Mouse (Mus musculus): ENCODE measurements around the gene A530016L24Rik.
A peak's percentile ranks its signal among the peaks of the same experiment; 100 is the strongest.

A530016L24Rik gene

DNA sequence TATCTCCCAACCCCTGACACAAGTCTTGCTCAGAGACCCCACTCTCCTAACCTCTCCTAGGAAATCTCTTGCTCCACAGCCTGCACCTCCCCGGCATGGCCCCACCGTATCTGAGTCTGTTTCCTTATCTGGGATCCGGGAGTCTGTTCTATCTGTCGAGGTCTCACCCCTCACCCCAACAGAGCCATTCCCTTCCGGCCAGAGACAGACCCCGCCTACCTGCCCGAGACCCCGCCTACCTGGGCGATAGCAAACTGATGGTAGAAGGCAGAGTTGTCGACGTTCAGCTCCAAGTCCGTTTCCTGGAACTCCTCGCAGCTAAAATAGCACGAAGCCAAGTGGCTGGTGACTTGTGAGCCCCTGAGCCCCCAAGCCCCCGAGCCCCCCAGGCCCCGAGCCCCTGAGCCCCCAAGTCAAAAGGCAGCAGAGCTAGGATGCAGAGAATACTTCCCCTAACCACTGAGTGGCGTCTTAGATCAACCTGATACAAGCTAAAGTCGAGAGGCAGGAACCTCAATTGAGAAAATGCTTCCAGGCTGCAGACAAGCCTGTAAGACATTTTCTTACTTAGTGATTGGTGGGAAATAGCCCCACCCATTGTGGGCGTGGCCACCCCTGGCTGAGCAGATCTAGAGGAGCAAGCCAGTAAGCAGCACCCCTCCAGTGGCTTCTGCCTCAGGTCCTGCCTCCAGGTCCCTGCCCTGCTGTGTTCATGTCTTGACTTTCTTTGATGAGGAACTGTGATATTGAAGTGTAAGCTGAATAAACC, 13.9 kb downstream of the A530016L24Rik start:
- peak; percentile 52 for DNase-seq

GRCm38 (mm10) chr12:112506267-112506666, 17.0 kb downstream of the A530016L24Rik start:
- no peak for DNase-seq

DNA sequence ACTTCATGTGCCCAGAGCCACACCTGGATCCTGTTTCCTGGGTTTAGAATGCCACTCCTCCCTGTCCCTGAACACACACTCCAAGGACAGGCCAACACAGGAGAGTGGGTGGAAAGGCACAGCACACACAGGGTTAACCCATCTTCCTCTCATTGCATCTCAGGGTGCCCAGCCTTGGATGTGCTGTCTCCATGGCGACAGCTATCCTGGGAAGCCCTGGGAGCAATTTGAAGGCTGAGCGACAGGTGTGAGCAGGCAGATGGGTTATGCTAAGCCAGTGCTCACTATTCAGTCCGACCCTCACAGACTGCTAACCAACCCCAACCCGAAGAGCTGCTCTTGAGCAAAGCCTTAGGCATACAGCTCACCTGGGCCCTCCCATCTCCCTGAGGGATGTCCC, 18.0 kb downstream of the A530016L24Rik start:
- no peak for DNase-seq

DNA sequence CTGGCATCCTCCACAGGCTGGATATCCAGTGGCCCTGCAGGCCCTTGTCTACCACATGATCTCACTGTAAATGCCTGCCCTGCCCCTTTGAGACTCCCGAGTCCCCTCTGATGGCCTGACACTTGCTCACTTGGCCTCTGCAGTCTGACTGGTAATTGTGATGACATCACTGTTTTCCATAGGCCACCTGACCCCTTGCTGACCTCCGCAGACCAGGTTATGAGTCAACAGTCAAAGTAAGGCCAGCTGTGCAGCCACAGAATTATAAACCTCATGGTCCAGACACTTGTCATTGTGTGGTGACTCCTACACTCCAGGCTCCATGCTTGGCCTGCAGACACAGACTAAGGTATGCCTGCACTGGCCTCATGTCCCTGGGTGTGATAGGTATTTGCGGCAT, 18.7 kb downstream of the A530016L24Rik start:
- DNase-seq: no peak

GRCm38 (mm10) chr12:112510365-112510732, 21.1 kb downstream of the A530016L24Rik start:
- DNase-seq: no peak

DNA sequence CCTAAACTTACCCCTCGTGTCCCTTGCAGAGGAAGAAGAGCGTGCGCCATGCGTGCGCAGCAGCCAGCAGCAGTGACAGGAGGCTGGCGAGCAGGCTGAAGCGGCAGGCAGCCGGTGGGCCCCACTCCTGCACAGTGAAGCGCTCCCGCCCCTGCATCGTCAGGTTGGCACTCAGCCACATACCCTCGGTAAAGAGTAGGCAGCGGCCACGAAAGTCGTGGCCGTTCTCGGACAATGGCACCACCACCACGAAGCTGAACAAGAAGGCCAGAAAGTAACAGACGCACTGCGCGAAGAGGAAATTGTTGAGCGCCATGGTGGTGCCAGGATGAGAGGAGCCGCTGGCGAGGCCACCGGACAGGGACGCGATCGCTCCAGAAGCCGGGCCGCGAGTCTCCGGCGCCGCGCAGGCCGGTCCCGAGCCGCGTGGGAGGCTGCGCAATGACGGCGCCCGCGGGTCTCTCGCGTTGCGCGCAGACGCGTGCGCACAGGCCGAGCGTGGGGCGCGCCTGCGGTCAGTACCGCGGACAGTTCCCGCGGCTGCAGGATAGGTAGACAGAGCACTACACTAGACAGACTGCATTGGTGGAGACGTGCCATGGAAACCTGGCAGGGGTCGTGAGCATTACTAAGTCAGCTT, 21.6 kb downstream of the A530016L24Rik start:
- DNase-seq: peak; percentile 43

GRCm38 (mm10) chr12:112514897-112515296, 25.6 kb downstream of the A530016L24Rik start:
- DNase-seq: no peak

- DNase-seq: peak; percentile 63
Observed at GRCm38 (mm10) chr12:112516697-112517337, 27.6 kb downstream of the A530016L24Rik start, which contains the start of gene Tmem179. Tmem179 (minus strand) TSS chr12:112516747.

DNA sequence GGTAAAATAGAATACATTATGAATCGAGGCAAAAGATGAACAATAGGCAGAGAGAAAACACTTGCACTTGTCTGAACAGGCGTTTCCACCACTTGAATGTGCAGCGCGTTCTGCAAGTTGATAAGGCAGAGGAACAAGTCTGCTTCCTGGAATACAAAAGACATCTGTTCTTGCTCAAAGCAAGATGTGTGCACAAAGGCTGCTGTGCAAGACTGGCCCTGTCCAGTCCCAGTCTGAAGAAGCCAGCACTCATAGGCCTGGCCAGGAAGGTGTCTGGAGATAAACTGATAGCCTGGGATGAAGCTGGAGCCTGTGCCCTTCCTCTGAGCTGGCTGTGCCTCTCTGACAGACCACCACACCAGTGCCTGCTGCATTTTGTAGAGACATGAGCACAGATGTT, 28.9 kb downstream of the A530016L24Rik start:
- DNase-seq: peak; percentile 26

DNA sequence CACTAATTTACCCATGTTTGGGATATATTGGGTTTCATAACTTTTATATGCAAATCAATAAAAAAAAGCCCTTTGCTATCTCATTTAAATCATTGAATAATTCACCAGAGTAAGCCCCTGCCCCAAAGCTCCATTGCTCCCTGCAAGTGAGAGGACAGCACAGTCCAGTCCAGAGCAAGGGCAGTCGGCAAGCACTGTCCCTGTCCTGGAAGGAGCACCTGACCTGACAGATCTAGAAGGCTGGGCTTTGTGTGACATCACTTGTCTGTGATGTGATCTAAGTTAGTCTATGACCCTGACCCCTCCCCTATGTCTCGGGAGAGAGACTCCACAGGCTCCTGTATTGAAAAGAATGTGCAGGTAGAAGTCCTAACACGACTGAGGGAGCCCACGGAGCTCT, 44.5 kb downstream of the A530016L24Rik start:
- DNase-seq: no peak

DNA sequence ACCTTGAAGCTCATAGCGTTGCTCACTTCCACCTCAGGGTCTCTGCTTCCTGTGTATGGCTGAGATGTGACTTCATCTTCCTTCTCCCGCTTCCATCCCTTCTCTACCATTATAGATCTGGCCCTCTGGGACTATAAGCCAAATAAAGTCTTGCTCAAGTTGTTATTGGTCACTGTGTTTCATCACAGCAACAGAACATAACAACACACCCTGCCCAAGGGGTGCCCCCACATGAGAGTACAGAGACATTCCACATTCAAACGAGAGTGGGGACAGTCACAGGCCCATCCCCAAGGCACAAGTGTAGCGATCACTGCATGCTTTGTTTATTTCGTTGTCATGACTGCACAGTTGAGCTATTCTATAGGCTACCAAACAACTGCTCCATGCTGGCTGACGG, 48.0 kb downstream of the A530016L24Rik start:
- no peak for DNase-seq

- no peak for DNase-seq
Observed at GRCm38 (mm10) chr12:112538356-112538755, 49.1 kb downstream of the A530016L24Rik start.

DNA sequence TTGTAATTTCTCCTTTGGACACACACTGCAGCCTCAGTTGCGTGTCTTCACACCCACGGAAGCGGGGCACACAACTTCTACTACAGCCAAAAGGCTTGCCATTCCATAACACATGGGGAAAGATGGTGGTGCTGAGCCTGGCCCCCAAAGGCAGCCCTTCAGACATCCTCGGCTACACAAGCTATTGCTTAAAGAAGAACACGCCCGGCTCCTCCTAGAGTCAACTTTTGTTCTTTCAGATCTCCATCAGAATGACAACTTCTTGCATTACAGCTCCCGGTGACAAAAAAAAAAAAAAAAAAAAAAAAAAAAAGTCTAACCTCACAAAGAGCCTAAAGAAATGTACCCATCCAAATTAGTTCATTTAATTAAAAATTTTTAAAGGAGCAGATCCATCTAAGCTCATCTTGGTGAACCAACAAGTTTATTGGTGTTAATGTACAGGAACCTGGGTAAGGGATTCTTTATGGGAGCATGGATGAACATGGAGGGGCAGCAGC, 50.3 kb downstream of the A530016L24Rik start:
- no peak for DNase-seq

DNA sequence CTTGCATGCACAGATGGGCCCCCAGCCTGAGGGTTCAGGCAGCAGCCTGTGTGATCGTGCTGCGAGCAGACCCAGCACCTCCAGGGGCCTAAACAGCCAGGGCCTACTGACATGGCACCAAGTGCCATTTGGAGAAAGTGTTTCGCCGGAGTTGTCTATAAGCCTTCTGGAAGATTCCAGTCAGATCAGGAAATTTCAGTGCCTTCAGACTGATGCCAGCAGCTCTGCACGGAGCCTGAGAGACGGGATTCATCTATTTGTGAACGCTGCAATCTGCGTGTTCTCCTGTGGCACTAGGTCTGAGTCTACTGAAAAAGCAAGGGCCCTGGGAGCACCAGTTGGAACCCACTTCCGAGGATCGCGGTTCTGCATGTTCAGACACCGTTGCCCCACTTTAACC, 51.1 kb downstream of the A530016L24Rik start:
- DNase-seq: no peak

DNA sequence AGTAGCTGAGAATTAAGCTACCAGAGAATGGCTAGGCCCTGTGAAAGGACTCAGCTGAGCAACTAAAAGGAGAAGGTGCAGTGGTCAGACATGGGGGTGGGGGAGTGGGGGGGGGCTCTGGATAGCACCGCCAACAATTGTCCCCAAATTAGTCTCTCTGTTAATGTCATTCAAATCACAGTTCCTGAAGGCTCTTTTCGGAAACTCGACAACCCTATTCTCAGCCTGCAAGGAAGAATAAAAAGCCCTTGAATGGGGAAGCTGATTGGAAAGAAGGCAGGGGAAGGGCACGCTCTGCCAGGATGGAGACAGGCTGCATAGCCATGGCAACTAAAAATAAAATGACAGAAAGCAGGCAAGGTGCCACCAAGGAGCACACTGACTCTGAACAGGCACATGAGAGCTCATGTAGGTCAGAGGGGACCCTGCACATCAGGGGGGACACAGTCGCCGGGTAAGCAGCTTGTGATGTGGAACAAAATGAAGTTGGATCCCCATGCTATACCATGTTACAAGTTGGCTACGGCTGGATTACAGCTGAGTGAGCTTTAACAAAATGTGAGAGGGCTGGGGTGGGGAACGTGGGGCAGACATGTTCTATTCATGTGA, 52.3 kb downstream of the A530016L24Rik start:
- DNase-seq: no peak

GRCm38 (mm10) chr12:112542257-112542919, 53.1 kb downstream of the A530016L24Rik start:
- DNase-seq: no peak

- DNase-seq: peak; percentile 83
Observed at GRCm38 (mm10) chr12:112542920-112543300, 53.7 kb downstream of the A530016L24Rik start.

DNA sequence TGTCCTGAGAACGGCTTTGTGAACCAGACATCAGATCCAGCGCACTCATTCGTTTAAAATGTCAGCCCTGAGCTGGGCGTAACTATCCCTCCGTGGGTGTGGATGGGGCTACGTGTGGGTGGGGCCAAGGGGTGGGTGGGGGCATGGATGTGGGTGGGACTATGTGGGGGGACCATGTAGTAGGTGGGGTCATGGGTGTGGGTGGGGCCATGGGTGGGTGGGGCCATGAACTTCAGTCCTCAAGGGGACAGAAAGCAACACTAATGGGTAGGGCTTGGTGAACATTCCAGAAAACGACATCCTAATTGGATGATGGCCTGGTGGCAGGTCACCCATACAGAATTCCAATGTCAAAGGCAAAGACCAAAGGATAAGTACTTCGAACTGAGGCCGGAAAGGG, 54.7 kb downstream of the A530016L24Rik start:
- no peak for DNase-seq

DNA sequence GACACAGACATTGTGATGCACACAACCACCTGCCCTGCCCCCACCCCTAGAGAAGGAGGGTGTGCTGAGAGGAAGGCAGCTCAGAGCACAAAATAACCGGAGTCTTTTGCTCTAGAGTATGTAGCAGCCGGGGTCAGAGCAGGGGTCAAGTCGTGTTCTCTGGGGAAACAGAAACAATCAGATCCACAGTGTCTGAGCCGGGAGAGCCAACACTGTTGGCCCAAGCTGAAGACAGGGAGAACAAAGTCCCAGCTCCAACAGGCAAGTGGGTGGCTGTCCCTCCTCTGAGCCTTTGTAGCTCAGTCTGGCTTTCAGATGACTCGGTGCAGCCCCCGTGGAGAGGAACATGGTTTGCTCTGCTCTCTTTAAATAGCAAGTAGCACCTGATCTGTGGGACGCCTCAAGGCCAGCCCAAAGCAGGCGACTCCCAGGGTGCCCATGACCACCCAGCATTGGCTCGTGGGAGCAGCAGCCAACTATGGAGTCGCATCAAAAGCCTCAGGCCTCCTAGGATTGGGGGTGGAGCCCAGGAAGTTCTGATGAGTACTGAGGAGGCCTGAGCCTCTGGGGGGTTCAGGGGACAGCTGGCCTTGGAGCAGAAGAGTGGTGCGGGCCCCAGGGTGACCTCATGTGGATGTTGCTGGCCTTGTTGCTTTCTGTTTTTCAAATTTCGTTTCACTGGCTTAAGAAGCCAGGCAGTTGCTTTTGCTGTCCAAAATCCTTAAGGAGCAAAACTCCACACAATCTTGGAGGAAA, 55.9 kb downstream of the A530016L24Rik start:
- no peak for DNase-seq

DNA sequence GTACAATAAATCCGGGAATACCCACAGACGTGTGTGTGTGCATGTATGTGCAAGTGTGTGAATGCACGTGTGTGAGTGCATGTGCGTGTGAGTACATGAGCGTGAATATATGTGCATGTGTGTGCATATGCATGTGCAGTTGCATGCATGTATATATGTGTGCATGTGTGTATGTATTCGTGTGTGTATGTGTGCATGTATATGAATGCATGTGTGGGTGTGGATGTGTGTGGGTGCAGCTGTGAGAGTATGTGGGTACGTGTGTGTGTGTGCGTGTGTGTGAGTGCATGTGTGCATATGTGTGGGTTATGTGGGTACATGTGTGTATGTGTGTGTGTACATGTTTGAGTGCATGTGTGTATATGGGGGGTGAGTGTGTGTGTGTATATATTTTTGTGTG, 56.9 kb downstream of the A530016L24Rik start:
- DNase-seq: no peak

DNA sequence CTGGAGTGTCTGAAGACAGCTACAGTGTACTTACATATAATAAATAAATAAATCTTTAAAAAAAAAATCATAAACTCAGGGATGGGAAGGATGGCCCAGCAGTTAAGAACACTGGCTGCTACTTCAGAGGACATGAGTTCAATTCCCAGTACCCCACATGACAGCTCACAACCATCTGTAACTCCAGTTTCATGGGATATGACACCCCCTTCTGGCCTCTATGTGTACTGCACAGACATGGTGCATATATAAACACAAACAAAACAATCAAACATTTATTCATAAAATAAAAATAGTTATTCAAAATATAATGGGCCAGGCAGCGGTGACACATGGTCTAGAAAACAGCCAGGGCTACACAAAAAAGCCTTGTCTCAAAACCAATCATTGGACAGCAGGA, 60.0 kb downstream of the A530016L24Rik start:
- DNase-seq: no peak
